Mouse (Mus musculus) erythroblast, embryonic 14.5 days (primary cell): Measurements from ENCODE around the gene Stard13.

Experiments used
- GATA1 ChIP-seq: IDR thresholded peaks from 2 replicates; pipeline ENCODE4 v1.6.1; 2012; ENCODE audit warnings: low read length, inconsistent platforms, mixed read lengths
- TAL1 ChIP-seq: IDR thresholded peaks from 3 replicates; pipeline ENCODE4 v1.6.1; 2012; ENCODE audit warnings: low read length, inconsistent platforms, mixed read lengths

DNA sequence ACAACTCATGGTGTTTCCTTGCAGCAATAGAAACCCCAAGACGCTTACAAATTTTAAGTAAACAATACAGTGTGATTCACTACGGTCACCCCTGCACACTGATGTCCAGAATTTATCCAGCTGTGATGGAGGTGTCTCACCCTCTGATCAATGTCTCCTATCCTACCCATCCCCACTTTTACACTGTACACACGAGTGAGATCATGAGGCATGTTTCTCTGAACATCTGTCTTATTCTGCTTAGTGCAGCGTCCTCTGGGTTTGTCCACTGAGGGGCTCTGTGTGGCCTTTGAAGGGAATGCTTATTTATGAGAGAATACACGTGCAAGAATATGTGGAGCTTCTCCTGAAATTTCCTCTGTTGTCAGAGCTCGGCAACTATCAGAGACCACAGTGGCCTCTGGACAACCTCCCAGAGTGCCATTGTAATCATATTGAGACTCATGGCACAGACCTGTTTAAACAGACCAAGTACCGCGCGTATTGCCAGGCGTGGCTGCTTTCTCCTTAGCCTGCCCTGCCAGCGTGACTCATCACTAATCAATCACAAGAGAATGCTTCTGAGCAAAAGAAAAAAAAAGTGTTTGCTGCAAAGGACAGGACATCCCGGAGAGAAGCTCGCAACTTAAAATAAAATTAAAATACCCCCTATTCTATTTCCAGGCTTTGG lies 36.9 kb downstream of the Stard13 start:
- TF ChIP-seq TAL1 (no peak), GATA1 (no peak)
